Mouse (Mus musculus) bone marrow macrophage, adult 2 months (primary cell): ENCODE data around the gene Igf2r.

Source experiments
- CTCF ChIP-seq: IDR thresholded peaks from 2 replicates; pipeline ENCODE4 v1.5.1; 2012; ENCODE audit warnings: low read depth, mild to moderate bottlenecking, low read length, moderate library complexity
- POLR2A ChIP-seq: IDR thresholded peaks from 2 replicates; pipeline ENCODE4 v1.6.1; 2012; ENCODE audit warnings: mild to moderate bottlenecking, low read depth, low read length, borderline replicate concordance

GRCm38 (mm10) chr17:12814502-12814901 lies 45.0 kb upstream of the Igf2r start:
- TF ChIP-seq CTCF (no peak), POLR2A (no peak)
